Mouse (Mus musculus) ES-Bruce4 (cell line): ENCODE measurements around the gene Kif24.

Experiments used
- CTCF ChIP-seq: IDR thresholded peaks from one replicate; pipeline ENCODE4 v1.8.1; 2011; ENCODE audit warnings: low read depth, low read length
- EP300 ChIP-seq: IDR thresholded peaks from 2 replicates; pipeline ENCODE4 v1.6.1; 2011; ENCODE audit warnings: low read depth, low read length; ENCODE audit not compliant: insufficient read depth
- POLR2A ChIP-seq: IDR thresholded peaks from one replicate; pipeline ENCODE4 v1.8.1; 2011; ENCODE audit warnings: low read length; ENCODE audit not compliant: insufficient read depth

DNA sequence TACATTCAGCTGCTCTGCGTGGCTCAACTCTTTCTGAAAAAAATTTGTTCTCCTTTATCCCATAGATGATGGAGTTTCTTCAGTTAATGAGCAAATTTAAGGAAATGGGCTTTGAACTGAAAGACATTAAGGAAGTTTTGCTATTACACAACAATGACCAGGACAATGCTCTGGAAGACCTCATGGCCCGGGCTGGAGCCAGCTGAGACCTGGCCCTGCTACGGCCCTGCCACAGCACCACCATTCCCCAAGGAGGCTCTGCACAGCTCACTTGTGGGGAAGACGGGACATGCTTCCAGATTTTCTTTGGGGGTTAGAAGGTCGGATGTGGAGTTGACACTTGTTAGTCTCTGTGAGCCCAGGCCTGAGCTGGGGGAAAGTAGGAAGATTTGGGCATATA lies 76.1 kb downstream of the Kif24 start:
- no peak for TF ChIP-seq CTCF
- TF ChIP-seq POLR2A, result no peak
- TF ChIP-seq EP300, result no peak
